Mouse (Mus musculus) spleen, adult 2 months (tissue): ENCODE data around the gene Gm4131.

Experiments used
- CTCF ChIP-seq: fragments of 200-500 bp; IDR thresholded peaks from 2 replicates; pipeline ENCODE4 v1.5.1; 2011; ENCODE audit warnings: mild to moderate bottlenecking, inconsistent platforms; ENCODE audit not compliant: insufficient read depth, insufficient read length, insufficient replicate concordance; ENCODE audit errors: extremely low read depth
- POLR2A ChIP-seq: fragments of 200-500 bp; IDR thresholded peaks from 2 replicates; pipeline ENCODE4 v1.6.1; 2011; ENCODE audit warnings: low read depth, low read length, inconsistent platforms

GRCm38 (mm10) chr14:62492196-62492850 is 74.4 kb downstream of the Gm4131 start:
- no peak for TF ChIP-seq POLR2A
- peak; percentile 26; the same call in 1 of the 2 replicates for TF ChIP-seq CTCF
